Mouse (Mus musculus): ENCODE data around the gene Rbm28. TPM values are rescaled to one million over a fixed set of nuclear protein-coding genes. Genes with fewer than 3 reads are reported as not detected.

Gene Rbm28
- polyA plus RNA-seq, 1 experiment from 2014 or later, result 74.8 TPM

DNA sequence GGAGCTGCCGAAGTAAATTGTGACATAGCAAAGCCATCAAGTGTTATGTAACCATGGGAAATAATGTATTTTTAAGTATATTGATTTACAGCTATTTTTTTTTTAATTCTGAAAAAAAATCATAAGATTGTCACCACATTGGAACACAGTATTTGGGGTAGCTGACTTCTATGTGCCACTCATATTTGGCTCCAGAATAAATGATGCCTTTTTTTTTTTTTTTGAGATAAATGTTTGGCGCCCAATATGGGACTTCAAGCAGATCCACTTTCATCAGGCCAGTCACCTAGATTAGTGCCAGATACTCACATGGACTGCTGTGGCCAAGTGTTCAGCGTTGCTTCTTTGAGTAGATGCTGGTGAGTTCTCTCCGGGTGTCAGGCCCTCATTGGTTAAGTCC is 53.3 kb downstream of the Rbm28 start:
- Histone ChIP-seq H3K27ac (ENCODE audit: low read depth, low read length) (no peak overlapping the region), H3K4me2 (ENCODE audit: low read depth, low read length, severe bottlenecking) (no peak overlapping the region), H3K4me3 (ENCODE audit: low read depth, low read length) (no peak overlapping the region), H3K9ac (ENCODE audit: low read length) (no peak overlapping the region), H3K4me1 (replicated peaks; ENCODE audit: control insufficient read depth, insufficient read depth, low read length) (no peaks in the 10 kb centered on the region), H3K36me3 (ENCODE audit: control insufficient read depth, insufficient read depth, low read length) (no peaks in the 10 kb centered on the region), H3K9me3 (ENCODE audit: control insufficient read depth, low read length) (no peaks in the 10 kb centered on the region; the same call in 1 of the 2 replicates), H3K27me3 (ENCODE audit: control insufficient read depth, insufficient read depth, low read length) (no peaks in the 10 kb centered on the region)
- 91% methylated on average over 4 of the region's 4 CpGs for WGBS
- DNase-seq (ENCODE audit: low spot score), result no peak
- no peak for ATAC-seq (replicated peaks; ENCODE audit: low FRiP score)

DNA sequence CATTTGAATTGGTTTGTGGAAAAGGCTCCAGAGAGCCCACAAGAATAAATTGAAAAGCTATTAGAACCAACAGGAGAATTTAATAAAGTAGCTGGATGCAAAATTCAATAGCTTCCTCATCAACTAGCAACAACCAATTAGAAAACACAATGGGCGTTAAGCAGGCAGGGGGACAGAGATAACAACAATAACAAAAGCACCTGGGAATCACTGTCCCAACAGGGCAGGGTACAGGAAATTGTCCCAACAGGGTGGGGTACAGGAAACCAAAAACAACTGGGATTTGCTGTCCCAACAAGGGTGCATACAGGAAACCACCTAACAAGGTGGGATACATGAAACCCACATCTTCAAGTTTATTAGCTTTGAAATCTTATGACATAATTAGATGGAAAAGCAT is 56.4 kb downstream of the Rbm28 start:
- H3K27me3 ChIP-seq (ENCODE audit: control insufficient read depth, insufficient read depth, low read length), result no peaks in the 10 kb centered on the region
- H3K4me3 ChIP-seq (ENCODE audit: low read depth, low read length), result no peak overlapping the region
- no peak for DNase-seq (ENCODE audit: low spot score)
- 75% methylated on average over 1 of the region's 1 CpGs for WGBS
- no peak overlapping the region for H3K9ac ChIP-seq (ENCODE audit: low read length)
- H3K9me3 ChIP-seq (ENCODE audit: control insufficient read depth, low read length), result no peaks in the 10 kb centered on the region; the same call in 1 of the 2 replicates
- no peak overlapping the region for H3K27ac ChIP-seq (ENCODE audit: low read depth, low read length)
- no peak overlapping the region for H3K4me2 ChIP-seq (ENCODE audit: low read depth, low read length, severe bottlenecking)
- no peaks in the 10 kb centered on the region for H3K36me3 ChIP-seq (ENCODE audit: control insufficient read depth, insufficient read depth, low read length)
- no peak for ATAC-seq (replicated peaks; ENCODE audit: low FRiP score)
- H3K4me1 ChIP-seq (replicated peaks; ENCODE audit: control insufficient read depth, insufficient read depth, low read length), result no peaks in the 10 kb centered on the region

GRCm38 (mm10) chr6:29101248-29101864 is 63.5 kb downstream of the Rbm28 start:
- DNase-seq (ENCODE audit: low spot score), result no peak
- 89% methylated on average over 9 of the region's 9 CpGs for WGBS
- Histone ChIP-seq H3K36me3 (ENCODE audit: control insufficient read depth, insufficient read depth, low read length) (no peaks in the 10 kb centered on the region), H3K4me3 (ENCODE audit: low read depth, low read length) (no peak overlapping the region), H3K9ac (ENCODE audit: low read length) (no peak overlapping the region), H3K27ac (ENCODE audit: low read depth, low read length) (no peak overlapping the region), H3K4me1 (replicated peaks; ENCODE audit: control insufficient read depth, insufficient read depth, low read length) (no peaks in the 10 kb centered on the region), H3K9me3 (ENCODE audit: control insufficient read depth, low read length) (no peaks in the 10 kb centered on the region), H3K4me2 (ENCODE audit: low read depth, low read length, severe bottlenecking) (no peak overlapping the region), H3K27me3 (ENCODE audit: control insufficient read depth, insufficient read depth, low read length) (no peaks in the 10 kb centered on the region)
- no peak for ATAC-seq (replicated peaks; ENCODE audit: low FRiP score)

DNA sequence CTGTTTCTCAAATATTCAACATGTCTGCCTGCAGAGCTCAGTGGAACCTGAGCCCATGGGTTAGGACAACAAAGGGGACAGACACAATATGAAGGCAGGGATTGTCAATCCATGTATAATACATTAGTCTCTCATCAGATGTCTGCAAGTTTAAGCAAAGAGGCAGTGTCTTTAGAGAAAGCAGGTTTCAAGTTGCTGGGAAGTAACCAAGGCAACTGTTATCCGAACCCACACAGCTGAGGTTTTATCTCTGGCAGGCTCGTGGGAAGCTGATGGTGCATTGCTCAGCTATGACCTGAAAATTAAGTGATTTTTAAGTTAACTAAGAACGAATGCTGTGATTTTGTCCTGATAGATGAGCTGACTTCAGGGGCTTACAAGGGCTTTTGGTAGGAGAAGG is 64.4 kb downstream of the Rbm28 start:
- ATAC-seq (replicated peaks; ENCODE audit: low FRiP score), result no peak
- 49% methylated on average over 3 of the region's 3 CpGs for WGBS

GRCm38 (mm10) chr6:29099536-29100170 is 65.2 kb downstream of the Rbm28 start:
- no peaks in the 10 kb centered on the region for H3K4me1 ChIP-seq (replicated peaks; ENCODE audit: control insufficient read depth, insufficient read depth, low read length)
- DNase-seq (ENCODE audit: low spot score) (no peak), ATAC-seq (replicated peaks; ENCODE audit: low FRiP score) (no peak)
- 74% methylated on average over 14 of the region's 14 CpGs for WGBS
- no peak overlapping the region for H3K27ac ChIP-seq (ENCODE audit: low read depth, low read length)
- no peak overlapping the region for H3K9ac ChIP-seq (ENCODE audit: low read length)
- no peak overlapping the region for H3K4me2 ChIP-seq (ENCODE audit: low read depth, low read length, severe bottlenecking)
- no peaks in the 10 kb centered on the region for H3K9me3 ChIP-seq (ENCODE audit: control insufficient read depth, low read length)
- no peaks in the 10 kb centered on the region for H3K27me3 ChIP-seq (ENCODE audit: control insufficient read depth, insufficient read depth, low read length)
- no peak overlapping the region for H3K4me3 ChIP-seq (ENCODE audit: low read depth, low read length)
- no peaks in the 10 kb centered on the region for H3K36me3 ChIP-seq (ENCODE audit: control insufficient read depth, insufficient read depth, low read length)

More for the DNA sequence above, 64.4 kb downstream of the Rbm28 start:
- Histone ChIP-seq H3K36me3 (ENCODE audit: control insufficient read depth, insufficient read depth, low read length) (no peaks in the 10 kb centered on the region), H3K4me2 (ENCODE audit: low read depth, low read length, severe bottlenecking) (no peak overlapping the region), H3K4me3 (ENCODE audit: low read depth, low read length) (no peak overlapping the region), H3K4me1 (replicated peaks; ENCODE audit: control insufficient read depth, insufficient read depth, low read length) (no peaks in the 10 kb centered on the region), H3K9ac (ENCODE audit: low read length) (no peak overlapping the region), H3K27me3 (ENCODE audit: control insufficient read depth, insufficient read depth, low read length) (no peaks in the 10 kb centered on the region), H3K27ac (ENCODE audit: low read depth, low read length) (no peak overlapping the region), H3K9me3 (ENCODE audit: control insufficient read depth, low read length) (no peaks in the 10 kb centered on the region)
- DNase-seq (ENCODE audit: low spot score), result no peak

- whole genome bisulfite sequencing, result 58% methylated on average over 11 of the region's 11 CpGs
- Histone ChIP-seq H3K4me1 (replicated peaks; ENCODE audit: control insufficient read depth, insufficient read depth, low read length) (no peaks in the 10 kb centered on the region), H3K9me3 (ENCODE audit: control insufficient read depth, low read length) (peaks cover 4% of the 10 kb centered on the region; the same call in 1 of the 2 replicates), H3K27ac (ENCODE audit: low read depth, low read length) (no peak overlapping the region), H3K4me2 (ENCODE audit: low read depth, low read length, severe bottlenecking) (no peak overlapping the region), H3K9ac (ENCODE audit: low read length) (no peak overlapping the region), H3K4me3 (ENCODE audit: low read depth, low read length) (no peak overlapping the region), H3K36me3 (ENCODE audit: control insufficient read depth, insufficient read depth, low read length) (no peaks in the 10 kb centered on the region), H3K27me3 (ENCODE audit: control insufficient read depth, insufficient read depth, low read length) (no peaks in the 10 kb centered on the region)
- ATAC-seq (replicated peaks; ENCODE audit: low FRiP score) (no peak), DNase-seq (ENCODE audit: low spot score) (no peak)
Observed at GRCm38 (mm10) chr6:29092904-29093303, 71.9 kb downstream of the Rbm28 start.

- Histone ChIP-seq H3K4me3 (ENCODE audit: low read depth, low read length) (no peak overlapping the region), H3K27ac (ENCODE audit: low read depth, low read length) (no peak overlapping the region), H3K27me3 (ENCODE audit: control insufficient read depth, insufficient read depth, low read length) (no peaks in the 10 kb centered on the region), H3K9ac (ENCODE audit: low read length) (no peak overlapping the region), H3K4me1 (replicated peaks; ENCODE audit: control insufficient read depth, insufficient read depth, low read length) (no peaks in the 10 kb centered on the region), H3K36me3 (ENCODE audit: control insufficient read depth, insufficient read depth, low read length) (no peaks in the 10 kb centered on the region), H3K4me2 (ENCODE audit: low read depth, low read length, severe bottlenecking) (no peak overlapping the region), H3K9me3 (ENCODE audit: control insufficient read depth, low read length) (peaks cover 4% of the 10 kb centered on the region; the same call in 1 of the 2 replicates)
- DNase-seq (ENCODE audit: low spot score) (no peak), ATAC-seq (replicated peaks; ENCODE audit: low FRiP score) (no peak)
- 83% methylated on average over 7 of the region's 7 CpGs for WGBS
Observed at GRCm38 (mm10) chr6:29092234-29092633, 72.6 kb downstream of the Rbm28 start.

- Histone ChIP-seq H3K9me3 (ENCODE audit: control insufficient read depth, low read length) (peaks cover 4% of the 10 kb centered on the region; the same call in 1 of the 2 replicates), H3K4me2 (ENCODE audit: low read depth, low read length, severe bottlenecking) (no peak overlapping the region), H3K36me3 (ENCODE audit: control insufficient read depth, insufficient read depth, low read length) (no peaks in the 10 kb centered on the region), H3K27ac (ENCODE audit: low read depth, low read length) (no peak overlapping the region), H3K4me1 (replicated peaks; ENCODE audit: control insufficient read depth, insufficient read depth, low read length) (no peaks in the 10 kb centered on the region), H3K27me3 (ENCODE audit: control insufficient read depth, insufficient read depth, low read length) (no peaks in the 10 kb centered on the region), H3K9ac (ENCODE audit: low read length) (no peak overlapping the region), H3K4me3 (ENCODE audit: low read depth, low read length) (no peak overlapping the region)
- DNase-seq (ENCODE audit: low spot score), result no peak
- no peak for ATAC-seq (replicated peaks; ENCODE audit: low FRiP score)
- 69% methylated on average over 7 of the region's 7 CpGs for WGBS
Observed at GRCm38 (mm10) chr6:29087921-29088709, 76.7 kb downstream of the Rbm28 start.
